Mouse (Mus musculus): ENCODE measurements around the gene Blcap.

Gene Blcap

DNA sequence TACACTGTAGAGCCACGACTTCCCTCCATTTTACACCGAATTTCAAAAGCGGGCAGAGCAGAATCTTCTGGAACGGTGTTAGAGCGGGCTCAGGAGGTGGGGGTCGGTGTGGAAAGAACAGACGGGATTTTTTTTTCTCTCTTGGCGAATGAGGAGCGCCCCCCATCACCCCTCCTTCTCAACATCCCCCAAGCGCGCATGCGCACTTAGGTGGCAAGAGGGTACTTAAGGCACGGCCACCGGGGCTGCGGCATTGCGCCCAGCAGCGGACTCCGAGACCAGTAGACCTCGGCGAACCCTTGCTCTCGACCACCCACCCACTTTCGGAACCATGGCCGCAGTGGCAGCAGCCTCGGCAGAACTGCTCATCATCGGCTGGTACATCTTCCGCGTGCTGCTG is 11.2 kb downstream of the Blcap start, which contains the start of gene Nnat:
Nnat (plus strand) TSS at position 221 of the 400 bp plus-strand sequence.
- no peak for DNase-seq (ENCODE audit: low spot score in 2 of 2)

DNA sequence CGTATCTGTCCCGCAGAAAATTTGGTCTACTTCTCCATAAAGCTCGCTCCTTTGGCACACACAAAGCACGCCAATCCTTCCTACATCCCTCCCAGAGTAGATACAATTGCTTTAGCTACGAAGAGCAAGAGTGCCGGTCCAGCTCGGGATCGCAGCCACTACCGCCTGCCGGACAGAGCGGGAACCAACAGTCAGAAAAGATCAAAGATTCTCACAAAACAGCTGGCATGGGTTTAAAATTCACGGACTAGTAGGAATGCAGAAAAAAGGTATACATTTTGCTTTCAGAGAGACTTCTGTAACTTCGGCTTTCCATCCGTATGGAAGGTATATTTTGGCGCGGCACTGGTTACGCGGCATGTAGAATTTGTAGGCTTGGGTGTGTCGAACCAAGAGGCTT is 11.6 kb downstream of the Blcap start:
- DNase-seq (ENCODE audit: low spot score in 2 of 2), result no peak

DNA sequence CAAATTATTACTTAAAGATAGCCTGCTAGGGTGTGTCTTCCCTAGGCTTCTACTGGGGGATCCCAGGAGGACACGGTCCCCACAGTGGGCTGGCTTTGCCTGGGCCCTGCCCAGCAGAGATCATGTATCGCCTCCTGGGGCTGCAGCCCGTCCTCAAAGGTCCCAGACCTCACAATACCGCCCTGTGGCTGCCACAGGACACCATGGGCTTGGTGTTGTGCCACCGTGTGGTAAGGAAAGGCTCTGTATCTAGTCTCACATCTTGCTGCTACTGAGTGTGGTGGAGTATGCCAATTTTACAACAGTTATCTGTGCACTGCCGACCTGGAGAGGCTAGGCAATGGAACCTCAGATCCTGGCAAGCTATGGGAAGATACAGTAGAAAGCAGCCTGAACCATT is 12.6 kb downstream of the Blcap start:
- DNase-seq (ENCODE audit: low spot score in 2 of 2), result no peak

DNA sequence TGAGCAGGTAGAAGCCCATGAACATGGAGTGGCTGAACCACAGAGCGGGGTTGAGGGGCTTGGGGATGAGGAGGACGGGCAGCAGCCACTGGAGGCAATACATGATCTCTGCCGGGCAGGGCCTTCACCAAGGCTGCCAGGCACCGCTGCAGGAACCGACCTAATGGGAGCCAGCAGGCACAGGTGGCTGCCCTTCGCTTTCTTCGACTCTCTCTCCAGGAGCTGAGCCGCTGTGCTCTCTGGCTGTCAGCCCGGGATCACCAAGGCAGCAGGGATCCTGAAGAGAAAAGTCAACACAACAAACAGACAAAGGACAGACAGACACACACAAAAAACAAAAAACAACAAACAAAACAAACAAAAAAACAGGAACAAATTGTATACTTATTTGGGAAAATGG is 13.0 kb downstream of the Blcap start:
- no peak for DNase-seq (ENCODE audit: low spot score in 2 of 2)

DNA sequence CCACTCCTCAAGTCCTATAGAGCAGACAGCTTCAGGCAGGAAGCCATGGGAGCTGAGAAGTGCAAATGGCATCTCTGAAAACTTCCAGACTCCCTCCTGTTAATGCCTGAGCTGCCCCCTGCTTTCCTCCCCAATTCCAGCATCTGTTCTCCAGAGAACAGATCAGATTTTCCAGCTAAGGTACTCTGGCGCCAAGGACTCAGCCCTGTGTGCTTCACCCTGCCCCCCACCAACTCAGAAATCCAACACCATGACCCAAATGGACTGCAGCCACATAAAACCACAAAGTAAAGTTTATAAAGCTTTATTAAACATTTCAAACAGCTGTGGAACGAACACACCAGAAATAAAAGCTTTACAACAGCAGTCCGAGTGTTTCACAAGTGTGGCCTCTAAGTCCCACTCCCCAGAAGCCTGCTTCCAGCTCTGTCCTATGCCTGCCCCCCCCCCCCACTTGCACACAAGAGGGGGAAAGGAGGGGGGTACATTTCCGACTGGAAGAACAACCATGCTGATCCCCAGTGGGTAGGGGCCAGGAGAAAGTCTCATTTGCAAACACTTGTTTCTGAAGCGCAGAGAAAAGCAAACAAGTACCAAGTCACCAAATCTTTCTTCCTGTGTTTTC is 14.9 kb downstream of the Blcap start:
- DNase-seq (ENCODE audit: low spot score in 2 of 2), result no peak

DNA sequence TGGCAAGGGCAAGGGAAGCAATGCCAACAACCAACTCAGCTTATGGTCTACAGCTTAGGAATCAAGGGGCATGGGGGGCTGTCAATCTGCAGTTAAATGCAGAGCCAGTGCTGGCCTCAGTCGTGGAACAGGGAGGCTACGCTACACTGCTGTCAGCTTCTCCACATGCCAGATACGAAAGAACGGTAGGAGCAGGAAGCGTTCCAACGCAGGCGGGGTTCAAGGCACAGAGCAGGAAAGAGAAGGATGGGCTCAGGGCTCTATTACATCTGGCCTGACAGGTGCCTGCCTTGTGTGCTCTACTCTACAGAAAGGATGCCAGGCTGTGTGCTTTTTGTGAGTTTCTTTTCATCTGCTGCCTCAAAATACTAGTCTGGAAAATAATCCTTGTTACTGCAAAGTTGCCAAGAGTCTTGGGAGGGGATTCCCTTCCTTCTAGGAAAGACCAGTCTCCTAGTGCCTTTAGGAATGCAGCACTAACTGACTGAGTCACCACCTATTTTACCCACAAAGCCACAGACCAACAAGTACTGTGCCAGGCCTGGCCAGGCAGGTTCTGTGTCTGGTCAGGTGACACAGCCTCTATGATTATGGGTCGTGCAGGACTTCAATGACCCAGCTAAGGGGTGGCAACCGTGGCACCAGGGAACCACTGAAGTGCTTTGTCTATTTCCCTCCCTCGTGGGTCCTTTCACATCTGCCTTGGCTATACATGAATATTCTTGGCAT is 18.8 kb downstream of the Blcap start:
- no peak for DNase-seq (ENCODE audit: low spot score in 2 of 2)

DNA sequence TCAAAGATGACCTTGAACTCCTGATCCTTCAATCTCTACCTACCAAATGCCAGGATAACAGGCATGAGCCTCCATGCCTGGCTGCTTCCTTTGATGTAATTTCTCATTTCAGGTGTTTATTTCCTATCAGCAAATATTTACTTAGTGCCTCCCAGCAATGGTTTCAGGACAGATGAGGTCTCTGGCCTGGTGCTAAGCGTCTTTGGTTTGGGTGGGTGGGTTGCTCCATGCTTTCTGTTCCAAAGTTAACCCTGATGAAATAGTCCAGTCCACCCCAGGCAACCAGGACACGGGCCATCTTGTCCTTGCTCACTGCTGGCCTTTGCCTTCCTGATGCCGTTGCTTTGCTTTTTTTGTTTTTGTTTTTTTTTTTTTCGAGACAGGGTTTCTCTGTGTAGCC is 20.8 kb downstream of the Blcap start:
- DNase-seq (ENCODE audit: low spot score in 2 of 2), result no peak

DNA sequence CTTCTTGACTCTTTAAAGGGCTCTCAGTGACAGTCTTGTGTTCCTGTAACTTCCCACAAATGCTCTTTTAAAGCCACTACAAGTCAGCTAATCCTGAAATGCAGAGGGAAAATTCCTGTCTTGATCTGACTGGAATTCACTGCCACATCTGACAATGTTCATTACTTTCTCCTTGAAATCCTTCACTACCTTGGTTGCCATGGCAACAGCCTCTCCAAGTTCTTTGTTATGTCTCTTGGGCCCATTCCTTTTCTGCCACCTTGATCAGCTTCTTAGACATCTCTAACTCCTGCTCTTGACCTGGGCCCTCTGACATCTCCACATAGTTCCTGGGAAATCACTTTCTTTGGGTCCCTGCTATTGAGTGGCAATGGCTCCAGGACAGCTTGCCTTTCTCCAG is 24.4 kb downstream of the Blcap start:
- DNase-seq (ENCODE audit: low spot score in 2 of 2), result no peak

DNA sequence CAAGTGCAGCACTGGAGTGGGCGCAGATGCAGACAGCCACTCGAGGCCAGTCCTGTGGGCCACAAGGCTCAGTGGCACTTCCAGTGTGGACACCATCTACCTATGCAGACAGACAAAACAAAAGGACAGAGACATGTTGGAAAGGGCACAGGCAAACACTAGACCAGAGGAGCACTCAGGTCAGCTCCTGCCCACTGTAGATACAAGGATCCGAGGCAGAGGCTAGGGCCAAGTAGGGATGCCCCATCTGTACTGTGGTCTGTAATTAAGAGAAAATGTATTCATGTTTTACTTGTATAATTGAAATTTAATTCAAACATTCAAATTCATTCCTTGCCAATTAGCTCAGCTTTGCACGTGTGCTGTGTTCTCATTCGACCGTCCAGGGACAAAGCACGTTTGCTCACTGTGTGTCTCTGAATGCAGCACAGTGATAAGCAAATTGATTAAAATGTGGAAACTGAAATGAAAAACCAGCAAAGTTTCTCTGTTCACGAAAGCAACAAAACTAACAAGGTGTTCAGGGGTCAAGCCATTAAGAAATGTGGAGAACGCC is 26.7 kb downstream of the Blcap start:
- no peak for DNase-seq (ENCODE audit: low spot score in 2 of 2)

DNA sequence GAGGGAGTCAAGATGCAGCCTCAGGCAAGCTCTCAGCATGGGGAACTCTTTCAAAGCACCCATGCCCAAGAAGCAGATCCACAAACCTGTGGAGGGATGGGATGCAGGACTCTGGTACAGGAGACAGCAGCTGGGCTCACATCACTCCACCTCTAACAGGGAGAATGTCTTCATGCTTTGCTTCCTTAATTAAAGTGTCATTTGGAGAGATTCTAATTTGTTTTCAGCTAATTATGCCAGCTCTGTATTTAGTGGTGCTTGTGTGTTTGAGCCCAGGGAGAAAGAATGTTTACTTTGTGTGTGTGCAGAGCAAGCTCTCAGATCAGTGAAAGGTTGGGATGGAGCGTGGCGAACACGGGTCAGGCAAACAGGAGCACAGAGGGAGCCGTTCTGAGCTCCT is 28.7 kb downstream of the Blcap start:
- no peak for DNase-seq (ENCODE audit: low spot score in 2 of 2)

DNA sequence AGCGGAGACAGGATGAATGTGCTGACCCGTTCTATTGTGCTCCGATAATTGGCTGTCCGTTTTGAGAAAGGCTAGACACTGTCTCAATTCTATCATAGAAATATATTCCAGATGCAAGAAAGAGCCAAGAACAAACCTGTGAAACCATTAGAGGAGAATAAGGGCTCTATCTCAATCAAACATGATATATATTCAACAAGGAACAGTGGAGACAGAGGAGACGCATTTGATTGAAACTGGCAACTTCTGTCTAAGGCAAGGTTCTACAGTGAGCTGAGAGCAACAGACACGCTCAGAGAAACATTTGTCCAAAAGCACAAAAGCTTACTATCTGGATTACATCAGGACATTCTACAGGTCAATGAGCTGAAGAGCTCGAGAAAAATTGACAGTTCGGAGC is 29.4 kb downstream of the Blcap start:
- DNase-seq (ENCODE audit: low spot score in 2 of 2), result no peak

DNA sequence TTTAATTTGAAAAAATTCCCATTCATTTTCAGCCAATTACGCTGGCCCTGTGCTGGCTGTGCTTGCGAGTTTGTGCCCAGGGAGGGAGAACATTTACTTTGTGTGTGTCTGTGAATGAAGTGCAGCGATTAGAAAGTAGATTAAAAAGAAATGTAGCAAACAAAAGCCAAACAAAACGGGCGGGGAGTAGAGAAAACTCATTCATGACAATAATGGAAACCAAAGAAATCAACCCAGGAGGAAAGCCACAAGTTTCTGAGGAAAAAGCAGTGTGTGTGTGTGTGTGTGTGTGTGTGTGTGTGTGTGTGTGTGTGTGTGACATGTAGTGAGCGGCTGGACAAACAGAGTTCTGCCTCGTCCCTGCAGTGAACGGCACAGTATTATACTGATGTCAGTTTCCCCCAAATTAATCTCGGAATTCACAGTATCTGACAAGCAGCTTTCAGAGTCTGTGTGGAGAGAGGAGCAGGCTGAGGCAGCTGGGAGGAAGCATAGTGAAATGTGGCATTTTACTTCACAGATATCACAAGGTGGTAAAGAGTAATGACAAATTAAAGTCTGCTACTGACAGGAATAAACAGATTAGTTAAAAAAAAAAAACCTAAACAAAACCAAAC is 30.0 kb downstream of the Blcap start:
- no peak for DNase-seq (ENCODE audit: low spot score in 2 of 2)

DNA sequence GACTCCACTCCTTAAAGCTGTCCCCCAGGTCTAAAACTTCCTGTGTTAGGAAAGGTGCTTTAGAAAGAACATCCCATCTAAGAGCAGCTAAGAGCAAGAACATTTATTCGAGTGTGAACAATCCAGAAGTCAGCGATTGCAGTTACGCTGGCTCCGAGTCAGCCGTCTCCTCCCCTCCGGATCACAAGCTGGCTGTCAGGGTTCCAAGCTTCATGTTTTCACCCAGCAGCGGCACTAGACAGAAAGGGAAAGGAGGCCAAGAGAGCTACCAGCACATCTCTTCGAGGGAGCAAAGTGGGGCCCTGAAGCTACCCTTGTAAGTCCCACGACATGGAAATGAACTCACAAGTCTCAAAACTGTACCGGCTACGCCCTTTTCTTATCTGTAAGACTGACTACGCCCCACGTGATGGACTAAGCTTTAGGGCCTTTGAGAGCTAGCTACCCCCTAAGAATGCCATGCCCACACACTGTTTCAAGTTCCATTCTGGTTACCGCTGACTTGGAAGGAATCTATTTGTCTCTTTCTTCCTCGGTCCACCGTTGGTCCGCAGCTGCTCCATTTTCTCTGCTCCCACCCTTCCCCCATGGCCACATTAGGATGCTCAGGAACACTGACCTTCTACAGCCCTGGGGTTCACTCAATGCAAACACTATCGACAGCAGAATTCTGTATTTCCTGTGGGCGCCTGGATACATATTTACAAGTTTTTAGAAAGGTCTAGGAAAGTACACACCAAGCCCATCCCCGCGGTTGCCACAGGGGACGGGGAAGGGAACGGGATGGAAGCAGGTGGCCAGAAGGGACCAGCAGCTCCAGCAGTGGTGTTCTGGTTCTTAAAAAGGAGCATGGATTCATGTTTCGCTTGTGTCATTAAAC is 30.8 kb downstream of the Blcap start:
- no peak for DNase-seq (ENCODE audit: low spot score in 2 of 2)

DNA sequence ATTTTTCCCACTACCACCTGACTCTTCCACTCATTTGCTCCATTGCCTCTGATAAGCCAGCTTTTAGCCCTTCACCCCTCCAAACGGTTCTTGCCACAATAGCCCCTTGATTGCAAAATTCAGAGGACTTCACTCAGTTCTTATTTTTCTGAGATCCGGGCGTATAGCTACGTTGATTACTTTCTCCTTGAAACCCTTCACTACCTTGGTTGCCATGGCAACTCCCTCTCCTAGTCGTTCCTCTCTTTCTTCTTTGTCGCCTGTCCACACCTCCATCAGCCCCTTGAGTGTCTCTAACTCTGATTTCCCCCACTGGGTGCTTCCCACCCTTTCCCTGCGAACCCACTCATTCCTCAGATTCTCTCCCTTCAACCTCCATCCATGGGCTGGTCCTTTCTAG is 34.0 kb downstream of the Blcap start:
- no peak for DNase-seq (ENCODE audit: low spot score in 2 of 2)

DNA sequence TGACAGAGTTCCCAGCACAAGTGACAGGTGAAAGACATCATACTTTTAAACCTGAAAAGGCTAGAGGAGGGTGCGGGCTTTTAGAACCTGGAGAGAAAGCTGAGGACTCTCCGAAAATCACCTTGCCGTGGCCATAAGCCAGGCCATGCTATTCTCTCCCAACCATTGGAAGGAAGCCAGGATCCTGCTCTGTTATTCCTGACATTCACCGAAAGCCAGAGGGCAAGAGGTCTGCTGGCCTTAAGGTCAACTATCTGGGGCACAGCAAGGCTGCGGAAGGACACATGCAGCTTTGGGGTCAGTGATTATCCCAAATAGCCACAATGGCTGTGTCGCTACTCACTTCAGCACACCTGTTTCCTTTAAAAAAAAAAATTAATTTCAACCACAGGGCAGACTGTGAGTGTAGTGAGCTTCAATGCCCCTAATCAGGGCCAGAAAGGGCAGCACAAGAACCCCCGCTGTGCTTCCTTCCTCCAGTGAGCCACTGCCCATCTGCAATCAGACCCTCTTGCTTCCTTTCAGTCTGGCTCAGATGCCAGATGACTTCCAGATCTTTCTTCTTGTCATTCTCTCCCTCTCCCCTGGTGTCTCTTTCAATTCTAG is 34.5 kb downstream of the Blcap start:
- no peak for DNase-seq (ENCODE audit: low spot score in 2 of 2)

DNA sequence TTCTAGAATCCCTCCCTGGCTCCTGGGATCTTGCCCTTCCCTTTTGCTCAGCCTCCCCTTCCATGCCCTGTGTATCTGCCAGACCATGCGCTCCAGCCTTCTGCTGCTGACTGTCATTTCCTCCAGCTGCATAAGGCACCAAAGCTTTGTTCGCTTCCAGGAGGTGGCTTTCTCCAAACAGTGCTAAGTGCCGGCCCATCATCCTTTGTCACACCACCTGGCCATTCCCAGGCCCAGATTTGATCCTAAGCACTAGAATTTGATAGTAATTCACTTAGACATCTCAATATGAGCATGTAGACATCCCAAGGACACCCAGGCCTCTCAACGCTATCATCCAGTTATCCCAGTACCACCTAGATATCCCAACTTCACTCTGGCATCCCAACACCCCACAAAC is 36.9 kb downstream of the Blcap start:
- DNase-seq (ENCODE audit: low spot score in 2 of 2), result no peak

DNA sequence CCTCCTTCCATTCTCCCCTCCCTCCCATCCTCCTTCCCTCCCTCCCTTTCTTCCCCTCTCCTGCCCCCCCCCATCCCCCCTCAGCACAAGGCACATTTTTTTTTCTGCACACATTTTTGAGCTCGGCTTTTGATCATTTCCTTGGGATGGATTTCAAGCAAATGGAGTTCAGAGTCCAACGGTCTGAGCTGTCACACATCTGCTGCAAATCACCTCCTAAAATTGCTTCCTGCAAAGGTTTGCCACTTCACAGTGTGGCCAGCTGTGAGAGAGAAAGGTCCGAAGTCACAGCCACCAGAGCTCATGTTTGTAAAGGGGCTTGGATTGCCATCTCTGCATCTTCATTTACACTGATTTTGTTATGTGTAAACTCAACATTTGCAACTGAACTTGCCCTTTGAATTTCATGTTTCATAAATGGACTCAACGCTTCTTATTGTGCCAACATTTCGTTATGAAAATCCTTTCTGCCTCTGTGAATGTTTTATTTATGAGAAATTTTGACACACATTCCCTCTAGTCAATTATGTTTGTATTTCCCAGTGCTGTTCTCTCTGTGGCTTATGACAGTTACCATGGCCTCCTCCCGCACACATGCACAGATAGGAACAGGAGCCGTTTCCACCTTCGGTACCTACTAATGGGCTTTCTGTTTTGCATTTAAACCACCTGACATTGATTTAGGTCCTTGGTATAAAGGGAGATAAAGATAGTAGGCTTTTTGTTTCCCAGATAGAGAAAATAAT is 39.2 kb downstream of the Blcap start:
- DNase-seq (ENCODE audit: low spot score in 2 of 2), result no peak

DNA sequence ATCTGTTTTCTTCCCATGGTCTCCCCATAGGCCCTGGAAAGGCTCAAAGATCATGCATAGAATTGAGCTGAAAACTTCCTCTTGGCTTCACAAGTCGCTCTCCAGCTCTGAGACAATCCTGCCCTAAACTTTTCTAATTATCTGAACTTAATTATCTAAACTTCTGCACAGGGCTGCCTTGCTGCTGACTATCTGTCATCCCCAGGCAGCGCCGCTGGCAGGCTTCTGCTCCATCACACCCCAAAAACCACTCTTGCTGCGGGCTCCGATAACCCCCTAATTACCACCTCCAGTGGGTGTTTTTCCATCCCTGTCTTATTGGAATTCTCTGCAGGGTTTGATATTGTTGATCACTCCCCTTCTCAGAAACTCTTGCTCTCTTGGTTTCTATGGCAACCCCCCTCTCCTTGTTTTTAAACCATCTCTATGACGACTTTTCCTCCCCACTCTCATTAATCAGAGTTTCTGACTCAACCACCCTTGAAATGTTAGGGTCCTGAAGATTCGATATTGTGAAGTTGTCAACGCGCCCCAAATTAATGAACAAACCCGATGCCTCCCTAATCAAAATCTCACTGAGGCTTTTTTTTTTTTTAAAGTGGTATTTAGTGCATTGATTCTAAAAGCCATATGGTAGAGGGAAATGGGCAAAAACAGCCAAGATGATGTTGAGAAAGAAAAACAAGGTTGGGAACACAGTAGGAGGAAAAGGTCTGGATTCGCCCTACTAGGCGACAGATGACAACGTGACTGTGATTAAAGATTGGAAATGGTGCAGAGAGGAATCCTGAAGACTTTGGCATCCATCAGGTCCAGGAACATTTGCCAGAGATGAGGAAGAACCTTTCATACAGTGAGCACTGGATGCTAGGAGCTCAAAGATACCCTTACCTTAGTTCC is 40.8 kb downstream of the Blcap start:
- no peak for DNase-seq (ENCODE audit: low spot score in 2 of 2)

DNA sequence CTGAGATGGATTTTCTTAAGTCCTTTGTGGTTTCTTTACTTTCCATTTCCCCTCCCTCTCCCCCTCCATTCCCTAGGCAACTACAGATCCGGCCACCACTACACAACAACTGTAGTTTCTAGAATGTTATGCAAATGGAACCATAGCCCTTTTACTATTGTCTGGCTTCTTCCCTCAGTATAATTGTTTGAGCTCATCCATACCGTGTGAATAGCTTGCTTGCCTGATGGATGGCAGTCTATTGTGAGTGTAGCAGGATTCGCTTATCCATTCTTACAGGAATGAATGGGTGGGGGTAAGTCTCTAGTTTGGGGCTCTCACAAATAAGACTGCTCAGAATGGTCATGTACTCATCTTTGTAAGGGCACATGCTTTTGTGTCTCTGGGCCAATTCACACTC is 48.5 kb downstream of the Blcap start:
- no peak for DNase-seq (ENCODE audit: low spot score in 2 of 2)

DNA sequence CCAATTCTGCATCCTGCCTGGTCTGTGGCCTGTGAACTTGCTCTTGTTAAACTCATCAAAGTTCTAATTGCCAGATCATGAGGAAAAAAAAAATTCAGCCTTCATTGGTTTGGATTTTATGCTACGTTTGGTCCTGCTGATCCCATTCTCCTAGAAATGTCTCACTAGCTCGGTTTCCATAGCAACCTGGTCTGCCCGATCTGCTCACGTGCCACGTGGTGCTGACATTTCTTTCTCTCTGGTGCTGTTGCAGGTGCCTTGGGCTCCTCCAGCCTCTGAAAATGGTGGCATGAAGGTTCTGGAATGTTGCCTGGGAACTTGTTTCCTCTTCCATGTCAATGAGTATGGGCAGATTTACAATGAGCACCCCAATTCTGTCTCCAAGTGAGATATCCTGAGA is 50.6 kb downstream of the Blcap start:
- DNase-seq (ENCODE audit: low spot score in 2 of 2), result no peak
